Mouse (Mus musculus) naive thymus-derived CD4-positive, alpha-beta T cell, adult 2 months (primary cell): ENCODE data around the gene Iqsec2.
A peak's percentile ranks its signal among the peaks of the same experiment; 100 is the strongest.
"Not testable (repeated sequence)": the region's sequence is repeated elsewhere in the genome, so short reads cannot be mapped to it uniquely, and the experiment has no call there.

Source experiments
- DNase-seq: peaks from one replicate; pipeline ENCODE4 v3.0.0-alpha.2; 2011; ENCODE audit warnings: low read depth

The Iqsec2 gene

DNA sequence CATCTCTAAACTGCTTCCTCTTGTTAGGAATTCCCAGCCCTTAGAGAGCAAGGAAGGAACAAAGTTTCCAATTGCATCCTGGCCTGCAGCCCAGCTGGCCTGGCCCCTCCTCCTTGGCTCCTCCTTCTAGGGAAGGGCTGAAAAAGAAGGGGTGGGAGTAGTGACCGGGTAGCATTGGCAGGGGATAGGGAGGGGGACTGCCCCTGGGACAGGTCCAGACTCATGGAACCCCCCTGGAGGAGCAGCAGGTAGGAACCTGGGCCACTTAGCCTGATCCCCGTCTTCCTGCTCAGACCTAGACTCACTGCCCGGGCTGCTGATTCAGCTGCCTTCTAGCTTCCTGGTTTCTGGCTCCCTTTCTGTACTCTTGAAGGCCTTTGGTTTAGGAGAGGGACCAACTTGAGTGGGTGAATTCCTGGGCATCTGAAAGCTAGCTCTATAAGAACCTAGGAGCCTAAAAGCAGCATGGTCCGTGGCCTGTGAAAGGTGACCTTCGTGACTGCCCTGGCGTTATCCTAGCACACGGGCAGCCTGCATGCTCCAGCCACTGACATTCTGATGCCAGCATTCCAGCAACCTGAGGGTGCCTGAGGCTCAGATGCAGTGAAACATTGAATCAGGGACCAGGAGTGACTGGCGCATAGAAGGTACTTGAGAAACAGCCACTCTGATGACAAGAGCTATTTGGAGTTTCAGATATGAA is 34.9 kb downstream of the Iqsec2 start:
- DNase-seq, result no peak

DNA sequence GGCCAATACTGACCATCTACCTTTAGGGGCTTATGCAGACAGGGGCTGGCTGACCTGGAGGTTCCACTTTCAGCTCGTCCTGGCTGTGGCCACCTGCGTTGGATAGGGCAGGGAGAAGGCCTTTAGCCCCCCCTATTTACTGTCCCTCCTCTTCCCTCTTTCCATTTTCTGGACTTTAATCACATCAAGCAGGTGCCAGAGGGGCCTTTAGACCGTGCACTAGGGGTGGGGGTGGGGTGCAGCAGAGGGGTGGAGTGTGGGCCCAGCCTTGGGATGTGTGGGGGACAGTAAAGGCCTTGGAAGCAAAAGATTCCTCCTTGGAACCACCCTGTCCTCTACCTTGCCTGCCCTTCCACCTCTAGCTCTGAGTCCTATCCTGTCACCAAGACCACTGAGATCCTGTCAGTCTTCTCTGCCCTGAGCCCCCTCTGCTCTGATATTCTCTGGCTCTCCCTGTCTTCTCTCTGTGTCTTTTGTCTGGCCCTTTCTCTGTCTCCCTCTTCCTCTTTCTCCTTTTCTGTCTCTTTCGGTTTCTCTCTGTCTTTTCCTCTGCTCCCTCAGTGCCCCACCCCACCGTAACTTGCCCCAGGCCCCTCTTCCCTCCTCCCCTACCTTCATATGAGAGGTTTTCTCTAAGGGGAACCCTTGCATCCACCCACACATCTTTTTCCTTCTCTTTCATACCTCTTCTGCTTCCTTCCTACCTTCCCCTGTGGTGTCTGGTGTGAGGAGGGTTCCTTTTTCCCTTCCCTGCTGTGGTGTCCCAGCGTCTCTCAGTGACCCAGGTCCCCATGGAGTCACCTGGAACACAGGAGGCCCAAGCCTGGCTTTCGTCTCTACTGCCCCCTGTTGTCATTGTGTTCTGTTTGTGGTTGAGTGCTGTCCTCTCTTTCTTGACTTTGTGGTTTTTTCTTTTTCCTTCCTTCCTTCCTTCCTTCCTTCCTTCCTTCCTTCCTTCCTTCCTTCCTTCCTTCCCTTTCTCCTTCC is 35.9 kb downstream of the Iqsec2 start:
- no peak for DNase-seq

DNA sequence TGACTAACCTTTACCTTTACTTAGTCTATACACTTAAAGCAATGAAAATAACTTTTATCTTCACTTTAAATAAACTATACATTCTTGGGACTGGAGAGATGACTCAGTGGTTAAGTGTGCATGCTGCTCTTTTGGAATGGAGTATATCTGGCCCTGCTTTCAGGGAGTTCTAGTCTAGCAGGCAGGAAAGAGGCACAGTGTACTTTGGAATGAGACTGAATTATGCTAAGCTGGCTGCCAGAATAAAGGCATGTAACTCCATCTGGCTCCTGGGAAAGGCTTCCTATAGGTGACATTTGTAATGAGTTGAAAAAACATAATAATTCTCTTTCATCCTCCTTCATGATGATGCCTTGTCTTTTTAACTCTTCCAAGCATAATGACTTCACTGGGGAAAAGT is 43.1 kb downstream of the Iqsec2 start:
- no peak for DNase-seq

DNA sequence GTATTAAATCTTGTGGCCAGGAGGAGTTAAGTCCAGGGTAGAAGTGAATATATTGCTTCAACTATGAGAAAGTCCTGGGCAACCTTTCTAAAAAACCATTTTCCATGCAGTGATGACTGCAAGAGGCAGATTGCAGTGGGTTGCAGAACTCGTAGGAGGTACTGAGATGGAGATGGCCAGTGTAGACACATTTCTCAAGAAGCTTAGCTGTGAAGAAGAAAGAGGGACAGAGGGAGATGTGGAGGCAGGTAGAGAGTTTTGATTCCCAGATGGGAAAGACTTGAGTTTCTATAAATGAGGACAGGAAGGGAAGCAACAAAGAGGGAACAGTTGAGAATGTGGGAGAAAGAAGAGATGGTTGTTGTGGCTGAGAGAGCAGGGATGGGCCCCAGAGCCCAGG is 47.2 kb downstream of the Iqsec2 start:
- DNase-seq, result no peak

DNA sequence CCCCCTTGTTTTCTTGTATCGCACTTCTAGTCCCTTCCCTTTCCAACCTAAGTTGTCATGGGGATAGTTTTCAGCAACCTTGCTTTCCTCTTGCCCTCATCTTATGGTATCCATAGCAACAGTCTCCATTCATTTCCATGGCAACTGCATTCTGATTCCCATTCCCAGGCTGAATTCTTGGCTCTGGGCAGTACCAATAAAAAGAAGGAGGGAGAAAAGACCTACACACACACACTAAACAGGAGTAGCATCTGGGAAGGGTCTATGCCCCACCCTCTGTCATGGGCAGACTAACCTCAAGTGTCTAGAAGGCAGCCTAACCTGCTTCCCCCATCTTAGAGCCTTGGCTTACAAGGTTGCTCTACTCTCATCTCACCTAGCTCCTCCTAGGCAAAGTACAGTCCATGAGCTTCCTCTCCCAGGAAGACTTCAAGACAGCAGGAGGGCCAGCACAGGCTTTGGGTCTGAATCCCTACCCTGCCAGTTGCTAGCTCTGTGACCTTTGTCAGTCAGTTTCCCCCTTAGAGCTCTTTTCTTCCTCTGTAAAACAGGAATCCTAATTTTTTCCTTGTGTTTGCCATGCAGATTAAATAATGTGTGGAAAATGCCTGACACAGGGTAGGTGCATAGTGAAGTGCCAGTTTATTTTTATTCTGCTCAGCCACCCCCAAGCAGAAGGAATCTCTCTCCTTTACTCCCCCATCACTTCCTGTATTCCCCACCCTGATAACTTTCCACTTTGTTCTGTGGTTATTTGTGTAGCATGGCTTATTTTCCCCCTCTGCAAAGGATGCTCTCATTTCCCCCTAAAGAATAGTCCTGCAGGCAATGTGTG is 54.0 kb downstream of the Iqsec2 start:
- no peak for DNase-seq

DNA sequence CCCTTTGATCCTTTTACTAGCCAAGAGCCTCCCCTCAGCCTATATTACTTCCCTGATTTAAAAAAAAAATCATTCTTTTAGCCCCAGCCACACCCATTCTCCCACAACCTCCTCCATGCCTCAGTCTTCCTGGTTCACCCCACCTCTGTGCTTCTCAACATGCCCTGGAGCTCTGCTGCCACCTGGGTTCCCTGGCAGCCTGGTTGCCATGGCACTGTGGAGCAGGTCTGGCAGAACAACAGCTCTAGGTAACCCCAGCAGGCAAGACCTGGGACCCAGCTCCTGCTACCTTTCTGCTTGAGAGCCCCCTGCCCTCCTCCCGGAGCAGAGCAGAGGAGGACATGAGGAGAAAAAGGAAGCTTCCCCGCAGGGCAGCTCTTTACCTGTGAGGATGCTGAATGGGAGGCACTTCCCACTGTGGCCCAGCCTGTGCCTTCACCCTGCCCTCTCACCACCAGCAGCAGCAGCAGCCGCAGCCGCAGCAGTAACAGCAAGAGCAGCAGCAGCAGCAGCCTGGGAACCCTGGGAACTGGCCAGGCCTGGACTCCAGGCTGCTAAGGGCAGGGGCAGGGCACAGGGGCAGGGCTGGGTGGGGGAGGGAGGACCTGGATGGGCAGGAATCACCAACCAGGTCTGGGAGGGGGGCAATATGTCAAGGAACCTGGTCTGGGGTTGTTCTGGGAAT is 57.8 kb downstream of the Iqsec2 start:
- no peak for DNase-seq

DNA sequence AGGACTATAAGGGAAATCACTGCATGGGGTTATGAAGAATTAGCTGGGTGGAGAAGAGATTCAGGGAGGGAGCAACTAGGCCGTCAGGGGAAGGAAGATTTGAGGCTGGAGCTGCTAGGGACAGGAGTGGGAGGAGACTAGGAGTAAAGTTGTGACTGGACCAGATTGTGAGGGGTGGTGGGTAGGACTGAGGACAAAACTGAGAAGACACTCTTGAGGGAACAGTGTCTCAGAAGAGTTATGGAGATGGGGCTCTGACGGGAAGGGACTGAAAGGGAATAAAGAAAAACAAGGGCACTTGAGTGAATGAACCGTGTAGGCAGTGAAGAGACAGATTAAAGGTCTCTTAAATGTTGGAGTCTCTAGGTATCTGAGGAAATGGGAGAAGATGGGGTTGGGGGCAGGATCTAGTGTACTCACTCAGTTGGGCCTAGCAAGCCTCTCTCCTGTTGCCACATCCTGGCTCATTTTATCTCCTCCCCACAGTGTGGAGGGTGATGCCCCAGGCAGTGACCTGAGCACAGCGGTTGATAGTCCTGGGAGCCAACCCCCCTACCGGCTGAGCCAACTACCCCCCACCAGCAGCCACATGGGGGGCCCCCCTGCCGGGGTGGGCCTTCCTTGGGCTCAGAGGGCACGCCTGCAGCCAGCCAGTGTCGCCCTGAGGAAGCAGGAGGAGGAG is 58.5 kb downstream of the Iqsec2 start:
- DNase-seq, result no peak

DNA sequence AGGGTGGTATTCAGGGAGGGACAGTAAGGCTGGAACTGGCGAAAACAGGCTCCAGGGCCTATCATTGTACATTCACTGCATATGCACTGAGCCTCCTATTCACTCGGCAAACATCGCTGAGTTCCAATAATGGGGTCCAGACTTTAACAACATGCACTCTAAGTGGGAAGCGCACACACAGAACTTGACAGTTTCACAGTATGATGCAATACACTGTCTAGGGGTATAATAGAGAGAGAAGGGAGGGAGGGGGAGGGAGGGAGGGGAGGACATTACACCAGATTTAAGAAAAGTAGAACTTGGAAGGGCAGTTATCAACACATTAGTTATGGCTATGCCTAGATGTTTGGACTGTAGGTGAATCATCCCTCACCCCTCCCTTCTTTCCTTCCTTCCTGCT is 59.2 kb downstream of the Iqsec2 start:
- no peak for DNase-seq

DNA sequence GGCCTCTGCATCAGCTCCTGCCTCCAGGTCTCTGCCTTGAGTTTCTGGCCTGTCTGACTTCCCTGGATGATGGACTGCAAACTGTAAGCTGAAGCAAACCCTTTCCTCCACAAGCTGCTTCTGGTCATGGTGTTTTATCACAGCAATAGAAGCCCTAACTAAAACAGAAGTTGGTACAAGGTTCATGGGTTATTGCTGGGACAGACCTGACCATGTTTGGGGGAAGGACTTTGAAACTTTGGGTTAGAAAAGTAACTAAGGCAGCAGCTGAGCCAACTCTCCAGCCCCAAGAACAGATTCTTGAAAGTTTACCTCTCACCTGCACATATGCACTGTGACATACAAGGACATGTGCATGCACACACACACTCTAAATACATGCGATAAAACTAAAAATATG is 61.4 kb downstream of the Iqsec2 start:
- DNase-seq, result no peak

DNA sequence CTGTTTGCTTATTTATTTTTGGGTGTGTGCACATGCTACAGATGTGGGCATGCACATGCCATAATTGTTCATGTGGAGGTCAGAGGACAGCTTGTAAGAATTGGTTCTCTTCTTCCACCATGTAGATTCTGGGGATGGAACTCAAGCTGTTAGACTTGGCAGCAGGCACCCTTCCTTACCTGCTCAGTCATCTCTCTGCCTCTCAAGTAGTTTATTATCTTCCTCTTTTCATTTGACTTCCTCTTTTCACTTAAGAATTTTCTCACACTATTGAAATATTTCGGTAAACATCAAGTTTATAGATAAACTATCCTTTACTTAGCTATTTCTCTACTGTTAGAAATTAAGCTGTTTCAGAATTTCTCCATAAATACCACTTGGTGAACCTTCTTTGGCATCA is 70.6 kb downstream of the Iqsec2 start:
- no peak for DNase-seq

DNA sequence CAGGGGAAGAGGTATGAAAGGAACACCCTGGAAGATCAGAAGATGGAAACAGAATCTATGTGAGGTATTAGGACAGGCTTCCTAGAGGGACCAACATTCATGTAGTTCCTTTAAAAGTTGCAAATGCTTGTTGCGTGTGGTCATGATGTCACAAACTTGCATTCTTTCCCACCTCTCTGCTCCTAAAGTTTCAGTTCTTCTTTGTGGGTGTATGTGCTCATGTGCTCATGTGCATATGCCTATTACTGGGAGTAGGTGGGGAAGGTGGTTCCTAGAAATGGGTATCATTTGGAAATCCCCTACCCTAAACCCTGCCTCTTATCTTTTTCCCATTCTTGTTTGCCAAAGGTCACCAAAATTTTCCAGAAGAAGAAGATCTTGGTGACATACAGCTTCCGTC is 74.5 kb downstream of the Iqsec2 start:
- no peak for DNase-seq

DNA sequence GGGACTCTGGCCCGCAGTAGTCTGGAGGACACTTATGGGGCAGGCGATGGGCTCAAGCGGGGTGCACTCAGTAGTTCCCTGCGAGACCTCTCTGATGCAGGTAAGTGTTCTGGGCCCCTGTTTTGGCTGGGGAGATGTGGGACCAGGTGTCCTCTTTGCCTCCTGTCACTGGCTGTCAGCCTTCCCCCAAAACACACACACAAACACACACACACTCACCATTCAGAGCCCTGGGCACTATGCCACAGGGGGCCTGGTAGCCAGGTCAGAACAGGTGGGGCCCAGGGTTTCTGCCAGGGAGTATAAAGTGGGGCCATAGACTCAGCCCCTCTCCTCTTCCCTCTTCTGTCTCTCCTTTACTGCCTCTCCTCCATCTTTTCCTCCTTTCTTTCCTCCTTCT is 77.7 kb downstream of the Iqsec2 start:
- DNase-seq, result no peak

DNA sequence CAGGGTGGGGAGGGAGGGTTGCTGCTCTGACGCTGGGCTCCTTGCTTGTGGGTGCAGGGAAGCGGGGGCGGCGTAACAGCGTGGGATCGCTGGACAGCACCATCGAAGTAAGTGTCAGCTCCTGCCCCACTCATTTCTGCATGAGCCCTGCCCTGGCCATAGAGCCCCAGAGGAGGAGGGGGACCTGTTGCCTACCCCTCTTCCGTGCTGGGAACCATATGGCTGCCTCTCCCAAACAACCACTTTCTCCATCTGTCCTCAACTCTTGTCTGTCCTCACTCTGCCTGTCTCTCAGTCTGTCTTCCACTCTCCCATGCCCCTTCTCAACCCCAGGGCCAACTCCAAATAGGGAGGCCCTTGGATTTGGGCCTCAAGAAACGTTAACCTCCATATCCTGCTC is 78.2 kb downstream of the Iqsec2 start:
- DNase-seq, result no peak

DNA sequence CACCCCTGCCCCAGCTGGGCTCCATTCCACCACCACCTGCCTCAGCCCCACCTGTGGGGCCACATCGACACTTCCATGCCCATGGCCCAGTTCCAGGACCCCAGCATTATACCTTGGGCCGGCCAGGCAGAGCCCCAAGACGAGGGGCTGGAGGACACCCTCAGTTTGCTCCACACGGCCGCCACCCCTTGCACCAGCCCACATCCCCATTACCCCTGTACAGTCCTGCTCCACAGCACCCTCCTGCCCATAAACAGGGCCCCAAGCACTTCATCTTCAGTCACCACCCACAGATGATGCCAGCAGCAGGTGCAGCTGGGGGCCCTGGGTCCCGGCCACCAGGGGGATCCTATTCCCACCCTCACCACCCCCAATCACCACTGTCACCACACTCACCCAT is 79.2 kb downstream of the Iqsec2 start:
- DNase-seq, result no peak

DNA sequence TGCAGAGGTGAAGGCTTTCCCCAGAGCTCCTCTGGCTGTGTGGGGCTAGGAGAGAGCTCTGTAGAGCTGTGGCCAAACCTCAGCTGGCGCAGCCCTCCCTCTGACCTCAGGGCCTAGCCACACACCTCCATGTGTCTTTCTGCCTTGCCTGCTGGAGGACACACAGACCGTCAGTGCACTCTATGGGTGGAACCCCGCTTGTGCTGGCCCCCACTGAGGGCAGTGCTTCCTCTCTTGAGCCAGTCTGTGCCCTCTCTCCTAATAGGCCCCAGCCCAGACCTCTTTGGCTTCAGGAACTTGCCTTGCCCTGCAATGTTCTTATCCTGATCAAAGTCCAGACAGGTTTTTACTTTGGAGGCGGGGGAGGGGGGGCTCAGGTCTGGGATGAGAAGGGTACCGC is 80.2 kb downstream of the Iqsec2 start:
- no peak for DNase-seq

DNA sequence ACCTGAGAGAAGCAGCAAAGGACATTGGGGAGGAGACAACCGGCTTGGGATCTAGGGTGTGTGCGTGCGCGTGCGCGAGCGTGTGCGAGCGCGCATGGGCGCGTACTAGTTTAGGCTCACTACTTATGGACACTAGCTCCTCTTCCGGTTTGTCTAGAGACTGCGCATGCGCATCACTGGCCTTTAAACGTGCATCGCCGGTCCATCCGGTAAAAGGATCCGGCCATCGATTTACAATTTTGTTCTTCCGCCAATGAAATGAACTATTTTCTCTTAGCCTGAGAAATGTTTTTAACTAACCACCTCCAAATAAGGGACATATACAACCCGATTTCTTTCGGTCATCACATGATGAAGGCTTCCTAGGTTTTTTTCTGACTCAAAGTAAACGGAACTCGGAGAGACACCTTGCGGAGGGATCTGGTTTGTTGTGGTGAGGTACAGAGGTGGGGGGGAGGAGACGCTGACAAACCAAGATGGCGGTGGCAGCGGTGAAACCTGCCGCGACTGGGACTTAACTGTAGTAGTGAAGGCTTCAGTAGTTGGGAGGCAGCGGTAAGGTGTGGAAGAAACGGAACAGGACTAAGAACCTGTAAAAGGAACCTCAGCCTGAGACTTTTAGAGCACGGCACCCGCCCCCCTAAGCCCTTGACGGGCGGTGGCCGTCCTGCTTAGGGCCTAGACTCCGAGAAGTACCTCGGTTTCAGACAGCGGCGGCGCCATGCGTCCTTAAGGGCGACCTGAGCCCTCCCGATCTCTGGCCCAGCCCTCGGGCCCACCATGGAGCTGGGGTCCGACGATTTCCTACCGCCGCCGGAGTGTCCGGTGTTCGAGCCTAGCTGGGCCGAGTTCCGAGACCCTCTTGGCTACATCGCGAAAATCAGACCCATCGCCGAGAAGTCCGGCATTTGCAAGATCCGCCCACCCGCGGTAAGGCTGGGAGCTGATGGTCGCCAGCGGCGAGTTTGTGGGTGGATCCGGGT is 89.0 kb downstream of the Iqsec2 start, which contains the start of gene Kdm5c:
Kdm5c (plus strand) TSS at position 240 of the 983 bp plus-strand sequence.
- DNase-seq, result peak; percentile 97

DNA sequence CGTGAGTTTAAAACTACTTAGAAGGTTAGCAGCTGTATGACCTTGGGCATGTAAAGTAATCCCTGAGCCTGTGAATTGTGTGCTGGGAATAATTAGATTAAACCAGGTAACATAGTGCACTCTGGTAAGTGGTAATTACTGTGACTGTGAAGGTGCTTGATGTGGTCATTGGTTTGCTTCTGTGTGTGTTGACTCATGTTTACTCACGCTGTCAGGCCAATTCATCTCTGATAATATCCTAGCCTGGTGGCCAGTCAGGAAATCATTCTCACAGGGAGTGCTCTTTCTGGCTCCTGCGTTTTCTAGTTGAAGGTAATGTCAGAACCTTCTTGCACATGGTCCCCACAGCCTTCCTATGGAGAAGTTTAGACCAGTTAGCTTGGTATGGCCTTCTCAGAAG is 90.1 kb downstream of the Iqsec2 start:
- peak; percentile 8 for DNase-seq

DNA sequence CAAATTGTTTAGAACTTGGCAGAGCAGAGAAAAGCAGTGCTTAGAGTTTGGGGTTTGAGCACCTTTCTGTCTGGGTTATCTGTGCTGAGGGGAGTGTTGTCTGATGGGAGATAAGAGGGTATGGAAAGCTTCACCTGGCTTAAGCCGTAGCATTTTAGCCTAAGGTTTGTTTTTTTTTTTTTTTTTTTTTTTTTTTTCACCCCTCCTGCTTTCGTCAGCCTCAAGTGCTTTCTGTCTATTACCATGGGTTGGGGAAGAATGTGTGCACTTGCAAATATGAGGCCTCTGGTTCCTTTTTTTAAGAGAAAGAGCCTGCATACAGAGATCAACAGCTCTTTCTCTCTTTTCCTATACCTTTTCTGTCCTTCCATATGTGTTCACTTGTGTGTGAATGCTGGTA is 91.7 kb downstream of the Iqsec2 start:
- no peak for DNase-seq

DNA sequence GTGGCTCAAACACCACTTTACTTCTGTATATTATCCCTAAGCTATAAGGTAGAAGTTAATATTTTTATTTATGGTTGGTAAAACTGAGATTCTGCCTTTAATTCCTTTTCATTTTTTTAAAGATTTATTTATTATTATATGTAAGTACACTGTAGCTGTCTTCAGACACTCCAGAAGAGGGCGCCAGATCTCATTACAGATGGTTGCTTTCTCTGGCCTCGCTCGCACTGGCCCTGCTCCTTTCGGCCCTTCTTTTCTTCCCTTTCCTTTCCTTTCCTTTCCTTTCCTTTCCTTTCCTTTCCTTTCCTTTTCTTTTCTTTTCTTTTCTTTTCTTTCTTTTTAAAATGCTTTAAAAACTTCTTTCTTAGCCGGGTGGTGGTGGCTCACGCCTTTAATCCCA is 99.1 kb downstream of the Iqsec2 start:
- DNase-seq, result not testable (repeated sequence)
